Mouse (Mus musculus) G1E (cell line): ENCODE data around the gene Fxr1. TPM values are rescaled to one million over a fixed set of nuclear protein-coding genes. Genes with fewer than 3 reads are reported as not detected.

Source experiments
- ATAC-seq: 2 replicates; pipeline ENCODE4 v1.8.0; 2016; ENCODE audit warnings: mild to moderate bottlenecking; ENCODE audit not compliant: insufficient number of reproducible peaks, poor library complexity, low FRiP score, severe bottlenecking; ENCODE audit errors: extremely low read depth
- DNase-seq: peaks from one replicate; pipeline ENCODE4 v3.0.0; 2012; ENCODE audit warnings: low spot score
- H3K27me3 ChIP-seq: 2 replicates; pipeline ENCODE4 v1.6.1; 2012; ENCODE audit warnings: mild to moderate bottlenecking, low read length, inconsistent platforms; ENCODE audit not compliant: insufficient read depth
- H3K36me3 ChIP-seq: replicated peaks from 2 replicates; pipeline ENCODE3; 2012; ENCODE audit warnings: mild to moderate bottlenecking, inconsistent platforms
- H3K4me1 ChIP-seq: 2 replicates; pipeline ENCODE4 v1.6.1; 2012; ENCODE audit warnings: low read depth, low read length, inconsistent platforms, mixed read lengths; ENCODE audit not compliant: insufficient read depth
- H3K4me3 ChIP-seq: 2 replicates; pipeline ENCODE4 v1.5.1; 2012; ENCODE audit warnings: low read depth, mild to moderate bottlenecking, inconsistent platforms, low read length, moderate library complexity, mixed read lengths
- H3K9me3 ChIP-seq: replicated peaks from 2 replicates; pipeline ENCODE4 v1.6.1; 2012; ENCODE audit warnings: inconsistent platforms
- CTCF ChIP-seq: IDR thresholded peaks from 2 replicates; pipeline ENCODE4 v1.5.1; 2012; ENCODE audit warnings: low read depth, low read length, inconsistent platforms, mixed read lengths
- GATA1 ChIP-seq: IDR thresholded peaks from 2 replicates; pipeline ENCODE4 v1.6.1; 2012; ENCODE audit warnings: borderline replicate concordance, low read length, inconsistent platforms, mixed read lengths
- GATA2 ChIP-seq: IDR thresholded peaks from 2 replicates; pipeline ENCODE4 v1.6.1; 2012; ENCODE audit warnings: low read depth, low read length, inconsistent platforms, borderline replicate concordance
- POLR2AphosphoS5 ChIP-seq: IDR thresholded peaks from 2 replicates; pipeline ENCODE4 v1.6.1; 2012; ENCODE audit warnings: low read depth, low read length, inconsistent platforms; ENCODE audit not compliant: insufficient replicate concordance
- TAL1 ChIP-seq: conservative IDR thresholded peaks from 2 replicates; pipeline ENCODE4 v1.6.1; 2012; ENCODE audit warnings: low read depth, low read length, inconsistent platforms, mixed read lengths
- polyA plus RNA-seq: library from polyadenylated mRNA; stranded (reverse); fragments of >175 nt; gene quantifications from 2 replicates; pipeline ENCODE4 v1.2.3, GENCODE M21; 2012
- total RNA-seq, 2 experiments: library from RNA; stranded (forward) in 1 of 2; stranded (reverse) in 1 of 2; fragments of 200-1000 nt in 1 of 2; fragments of >200 nt in 1 of 2; fragmentation: Nextera tagmentation in 1 of 2; gene quantifications; 2 replicates each; pipeline ENCODE4 v1.2.3; 2014 to 2017

Fxr1 gene
- total RNA-seq (2014; fragmentation: Nextera tagmentation) = 203 and 214 TPM in 2 replicates
- total RNA-seq (2017) = 226 and 280 TPM in 2 replicates
- 19.3 and 26.6 TPM in 2 replicates for polyA plus RNA-seq

DNA sequence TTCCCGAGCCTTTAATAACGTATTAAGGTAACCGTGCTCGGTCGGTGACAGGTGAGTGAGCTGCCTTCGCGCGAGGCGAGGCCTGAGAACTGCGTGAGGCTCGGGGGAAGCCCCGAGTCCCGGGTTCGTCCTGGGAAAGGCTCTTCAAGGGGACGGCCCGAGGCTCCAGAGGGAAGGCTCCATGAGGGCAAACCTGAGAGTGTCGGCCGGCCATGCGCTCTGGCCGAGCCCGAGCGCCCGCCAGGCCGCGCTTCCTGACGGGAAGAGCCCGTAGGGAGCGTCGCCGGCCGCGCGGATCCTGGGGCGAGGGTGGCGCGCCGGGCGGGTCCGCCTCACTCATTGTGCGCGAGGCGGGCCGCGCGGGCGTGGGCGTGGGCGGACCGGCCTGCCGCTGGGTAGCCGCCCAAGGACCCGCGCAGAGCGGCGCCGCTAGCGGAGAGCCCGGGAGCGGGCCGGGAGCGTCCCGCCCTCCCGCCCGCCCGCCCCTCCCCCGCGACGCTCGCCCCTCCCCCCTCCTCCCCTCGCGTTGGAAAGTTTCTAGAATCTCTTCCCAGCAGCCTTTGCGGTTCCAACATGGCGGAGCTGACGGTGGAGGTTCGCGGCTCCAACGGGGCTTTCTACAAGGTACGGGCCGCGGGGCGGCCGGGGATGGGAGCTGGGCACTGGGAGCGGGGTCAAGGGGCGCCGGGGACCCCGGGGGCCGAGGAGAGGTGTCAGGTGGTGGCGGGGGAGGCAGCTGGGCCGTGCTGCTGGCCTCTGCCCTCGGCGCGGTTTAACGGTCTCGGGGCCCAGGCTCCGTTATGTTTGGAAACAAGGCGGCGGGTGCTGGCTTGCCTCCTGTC, at the start of gene Fxr1:
Gene Fxr1, plus strand, starts transcription at position 404 of the 842 bp plus-strand sequence.
- Histone ChIP-seq H3K4me3 (peak within 1 kb of the TSS; percentile 93), H3K9me3 (peaks cover 6% of the 10 kb centered on the region), H3K27me3 (no peaks in the 10 kb centered on the region), H3K4me1 (peaks cover 43% of the 10 kb centered on the region), H3K36me3 (peaks cover 14% of the 10 kb centered on the region)
- ATAC-seq (peak; percentile 52), DNase-seq (peak; percentile 85)
- TF ChIP-seq TAL1 (no peak), POLR2AphosphoS5 (no peak), CTCF (no peak), GATA2 (no peak), GATA1 (no peak)

DNA sequence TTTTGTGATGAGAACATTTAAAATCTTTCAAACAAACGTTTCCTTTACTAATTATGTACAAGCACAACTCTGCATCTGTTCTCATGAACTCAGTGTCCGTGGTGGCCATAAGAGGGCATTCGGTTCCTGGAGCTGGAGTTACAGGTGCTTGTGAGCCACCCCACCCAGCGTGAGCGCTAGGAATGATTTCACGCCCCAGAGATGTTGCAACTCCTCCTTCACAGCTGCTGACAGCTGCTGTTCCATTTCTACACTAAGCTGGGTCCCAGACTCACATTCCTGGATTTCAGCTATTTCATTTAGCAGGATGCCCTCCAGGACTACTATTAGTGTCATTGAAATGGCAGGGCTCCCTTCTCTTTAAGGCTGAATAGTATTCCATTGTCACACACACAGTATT, 40.3 kb upstream of the Fxr1 start:
- Histone ChIP-seq H3K4me1 (peaks cover 3% of the 10 kb centered on the region; the same call in 1 of the 2 replicates), H3K27me3 (peaks cover 4% of the 10 kb centered on the region; the same call in 1 of the 2 replicates), H3K36me3 (no peaks in the 10 kb centered on the region), H3K4me3 (no peak overlapping the region), H3K9me3 (no peaks in the 10 kb centered on the region)
- ATAC-seq (no peak), DNase-seq (no peak)
- TF ChIP-seq GATA1 = no peak
- TF ChIP-seq TAL1 = no peak
- TF ChIP-seq CTCF = no peak
- no peak for TF ChIP-seq GATA2
- no peak for TF ChIP-seq POLR2AphosphoS5

DNA sequence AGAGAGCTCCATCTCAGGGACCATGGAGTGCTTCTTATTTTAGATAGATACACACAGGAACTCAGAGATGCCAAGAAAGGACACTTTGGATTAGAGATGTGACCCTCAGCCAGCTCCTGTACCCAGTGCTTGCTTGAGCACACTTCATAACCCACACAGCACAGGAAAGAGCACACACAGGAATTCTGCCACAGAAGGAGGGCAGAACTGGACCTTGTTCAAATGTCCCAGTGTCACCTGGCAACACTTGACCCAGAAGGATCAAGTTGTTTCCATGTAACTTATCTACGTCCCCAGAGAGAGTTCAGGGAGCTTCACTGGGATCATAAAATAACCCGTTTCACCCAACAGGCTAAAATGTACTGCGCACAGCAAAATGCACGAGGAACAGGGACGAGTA, 37.0 kb upstream of the Fxr1 start:
- no peaks in the 10 kb centered on the region for H3K9me3 ChIP-seq
- DNase-seq (no peak), ATAC-seq (no peak)
- H3K4me1 ChIP-seq = peaks cover 3% of the 10 kb centered on the region; the same call in 1 of the 2 replicates
- no peaks in the 10 kb centered on the region for H3K36me3 ChIP-seq
- no peak overlapping the region for H3K4me3 ChIP-seq
- peaks cover 7% of the 10 kb centered on the region; the same call in 1 of the 2 replicates for H3K27me3 ChIP-seq
- TF ChIP-seq CTCF (no peak), POLR2AphosphoS5 (no peak), GATA2 (no peak), TAL1 (no peak), GATA1 (no peak)

DNA sequence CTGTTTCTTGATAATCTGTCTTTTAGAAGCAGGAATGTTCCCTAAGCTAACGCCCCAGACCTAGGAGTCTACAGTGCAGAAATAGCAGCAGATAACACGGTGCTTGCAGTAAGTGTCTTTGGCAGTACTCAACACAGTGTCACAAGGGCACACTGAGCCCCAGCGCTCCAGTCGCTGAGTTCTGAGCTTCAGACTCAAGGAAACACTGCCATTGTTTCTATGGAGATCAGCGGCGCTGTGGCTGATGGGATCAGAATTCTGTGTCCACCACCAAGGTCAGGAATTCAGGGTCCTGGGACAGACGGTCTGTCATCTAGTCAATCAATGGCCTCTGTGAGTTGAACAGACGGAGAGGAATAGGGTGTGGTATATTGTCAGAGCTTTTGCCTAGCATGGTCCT, 30.4 kb upstream of the Fxr1 start:
- Histone ChIP-seq H3K27me3 (peaks cover 21% of the 10 kb centered on the region), H3K4me3 (no peak overlapping the region), H3K9me3 (no peaks in the 10 kb centered on the region), H3K36me3 (no peaks in the 10 kb centered on the region), H3K4me1 (0 out of 2 replicates have a peak, but pooled peaks cover 3% of the 10 kb centered on the region)
- TF ChIP-seq TAL1 (no peak), GATA1 (no peak), CTCF (no peak), POLR2AphosphoS5 (no peak), GATA2 (no peak)
- DNase-seq = no peak
- no peak for ATAC-seq

DNA sequence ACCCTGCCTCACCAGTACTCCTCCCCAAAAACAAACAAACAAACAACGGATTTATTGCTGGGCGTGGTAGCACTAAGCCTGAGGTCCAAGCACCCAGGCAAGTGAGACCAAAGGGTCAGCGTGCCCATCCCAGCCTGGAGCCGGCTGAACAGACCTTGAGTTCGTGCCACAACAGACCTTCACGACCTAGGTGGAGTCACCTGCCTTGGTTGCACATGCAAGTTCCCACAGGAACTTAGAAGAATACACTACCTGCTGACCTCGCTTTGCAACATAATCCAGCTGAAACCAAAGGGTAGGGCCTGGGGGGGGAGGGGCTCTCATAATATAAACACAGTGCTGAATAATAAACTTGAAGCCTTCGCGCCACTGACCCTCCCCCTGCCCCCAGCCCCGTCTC, 29.3 kb upstream of the Fxr1 start:
- ATAC-seq (no peak), DNase-seq (no peak)
- TF ChIP-seq POLR2AphosphoS5 (no peak), GATA1 (no peak), TAL1 (no peak), GATA2 (no peak), CTCF (no peak)
- H3K4me1 ChIP-seq = 0 out of 2 replicates have a peak, but pooled peaks cover 3% of the 10 kb centered on the region
- H3K27me3 ChIP-seq = peaks cover 21% of the 10 kb centered on the region
- H3K9me3 ChIP-seq = no peaks in the 10 kb centered on the region
- H3K4me3 ChIP-seq = no peak overlapping the region
- H3K36me3 ChIP-seq = no peaks in the 10 kb centered on the region

DNA sequence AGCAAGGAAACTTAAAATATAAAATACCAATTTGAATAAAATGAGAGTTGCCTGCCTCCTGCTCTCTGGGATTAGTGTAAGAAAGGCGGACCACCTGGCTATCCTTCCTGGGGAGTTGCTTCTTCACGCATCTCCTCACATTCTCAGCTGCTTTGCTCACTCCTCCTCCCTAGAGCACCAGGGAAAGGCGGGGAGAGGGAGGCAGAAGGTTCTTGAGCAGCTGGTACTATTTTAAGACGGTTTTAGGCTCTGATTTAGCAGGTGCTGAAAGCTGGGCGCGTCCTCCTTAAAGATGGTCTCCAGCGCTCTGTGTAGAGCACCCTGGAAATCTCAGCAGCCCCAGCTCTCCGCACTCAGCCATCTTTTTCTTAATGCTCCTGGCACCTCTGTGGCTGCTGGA, 28.8 kb upstream of the Fxr1 start:
- no peak for DNase-seq
- peaks cover 20% of the 10 kb centered on the region for H3K27me3 ChIP-seq
- no peaks in the 10 kb centered on the region for H3K9me3 ChIP-seq
- no peak for ATAC-seq
- H3K4me3 ChIP-seq = no peak overlapping the region
- H3K4me1 ChIP-seq = 0 out of 2 replicates have a peak, but pooled peaks cover 3% of the 10 kb centered on the region
- no peaks in the 10 kb centered on the region for H3K36me3 ChIP-seq
- TF ChIP-seq POLR2AphosphoS5 (no peak), TAL1 (no peak), CTCF (no peak), GATA1 (no peak), GATA2 (no peak)
